Mouse (Mus musculus) liver, embryonic 13.5 days (tissue): Measurements from ENCODE around the gene Shkbp1. TPM values are rescaled to one million over a fixed set of nuclear protein-coding genes. Genes with fewer than 3 reads are reported as not detected.

Experiments
- ATAC-seq: fragments of 200-750 bp; cut with Nextera tagmentation; 2 replicates; pipeline ENCODE4 v1.8.0; 2017; ENCODE audit warnings: low read depth, mild to moderate bottlenecking, moderate number of reproducible peaks, moderate library complexity
- DNase-seq: peaks from one replicate; pipeline ENCODE4 v3.0.0; 2022
- H3K27ac ChIP-seq: fragments of 300-500 bp; sonication (generic); 2 replicates; pipeline ENCODE4 v1.5.1; 2015; ENCODE audit warnings: moderate library complexity, mild to moderate bottlenecking, inconsistent platforms
- H3K27me3 ChIP-seq: fragments of 300-500 bp; sonication (generic); 2 replicates; pipeline ENCODE4 v1.6.1; 2015; ENCODE audit warnings: mild to moderate bottlenecking, inconsistent platforms
- H3K36me3 ChIP-seq: fragments of 300-500 bp; sonication (generic); 2 replicates; pipeline ENCODE4 v1.6.1; 2015; ENCODE audit warnings: mild to moderate bottlenecking, inconsistent platforms
- H3K4me1 ChIP-seq: fragments of 300-500 bp; sonication (generic); replicated peaks from 2 replicates; pipeline ENCODE4 v1.6.1; 2015; ENCODE audit warnings: inconsistent platforms
- H3K4me2 ChIP-seq: fragments of 300-500 bp; sonication (generic); 2 replicates; pipeline ENCODE4 v1.6.1; 2015; ENCODE audit warnings: inconsistent platforms, mild to moderate bottlenecking, moderate library complexity
- H3K4me3 ChIP-seq: fragments of 300-500 bp; sonication (generic); replicated peaks from 2 replicates; pipeline ENCODE4 v1.5.1; 2015; ENCODE audit warnings: mild to moderate bottlenecking, inconsistent platforms
- H3K9ac ChIP-seq: fragments of 300-500 bp; sonication (generic); 2 replicates; pipeline ENCODE4 v1.6.1; 2015; ENCODE audit warnings: mild to moderate bottlenecking, inconsistent platforms
- H3K9me3 ChIP-seq: fragments of 300-500 bp; sonication (generic); replicated peaks from 2 replicates; pipeline ENCODE4 v1.6.1; 2016; ENCODE audit warnings: inconsistent platforms
- WGBS: fragments of 180-500 bp; shearing (Covaris S2); methylation state at CpG from one replicate; pipeline ENCODE4 v1.1.7; 2015; ENCODE audit not compliant: insufficient replicate concordance; 5-methylcytosine and 5-hydroxymethylcytosine counted together
- polyA plus RNA-seq: library from polyadenylated mRNA; unstranded; fragments of >200 nt; fragmentation: Nextera tagmentation; extraction: Ambion mirVana; gene quantifications from 2 replicates; pipeline ENCODE4 v1.2.1, GENCODE M21; 2015

The Shkbp1 gene
- polyA plus RNA-seq, 1 experiment from 2014 or later, result 23.1 TPM

DNA sequence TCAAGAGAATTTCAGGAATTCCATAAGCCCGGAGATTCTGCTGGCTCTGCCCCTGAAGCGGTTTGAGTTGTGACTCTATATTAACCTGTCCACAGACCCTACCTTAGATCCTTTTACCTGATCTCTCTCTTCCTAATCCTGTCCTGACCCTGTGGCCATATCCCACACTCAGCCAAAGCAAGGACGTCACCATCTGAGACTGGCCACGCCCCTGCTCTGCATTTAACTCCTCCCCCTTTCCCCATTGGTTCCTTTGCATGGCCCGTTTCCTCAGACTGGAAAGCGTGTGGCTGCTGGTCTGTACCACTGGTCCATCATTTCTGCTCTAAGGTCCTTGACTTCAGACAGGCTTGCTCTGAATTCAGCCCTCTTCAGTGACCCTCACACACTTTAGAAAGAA, 10.4 kb downstream of the Shkbp1 start:
- H3K27ac ChIP-seq, result no peak overlapping the region
- no peak overlapping the region for H3K4me2 ChIP-seq
- DNase-seq, result no peak
- no peaks in the 10 kb centered on the region for H3K9me3 ChIP-seq
- no peak overlapping the region for H3K9ac ChIP-seq
- H3K4me1 ChIP-seq, result no peaks in the 10 kb centered on the region; the same call in 1 of the 2 replicates
- 33% methylated on average over 6 of the region's 6 CpGs for WGBS
- no peak overlapping the region for H3K4me3 ChIP-seq
- H3K27me3 ChIP-seq, result no peaks in the 10 kb centered on the region; the same call in 1 of the 2 replicates
- peaks cover 24% of the 10 kb centered on the region for H3K36me3 ChIP-seq
- peak; percentile 47; the same call in 1 of the 2 replicates for ATAC-seq

DNA sequence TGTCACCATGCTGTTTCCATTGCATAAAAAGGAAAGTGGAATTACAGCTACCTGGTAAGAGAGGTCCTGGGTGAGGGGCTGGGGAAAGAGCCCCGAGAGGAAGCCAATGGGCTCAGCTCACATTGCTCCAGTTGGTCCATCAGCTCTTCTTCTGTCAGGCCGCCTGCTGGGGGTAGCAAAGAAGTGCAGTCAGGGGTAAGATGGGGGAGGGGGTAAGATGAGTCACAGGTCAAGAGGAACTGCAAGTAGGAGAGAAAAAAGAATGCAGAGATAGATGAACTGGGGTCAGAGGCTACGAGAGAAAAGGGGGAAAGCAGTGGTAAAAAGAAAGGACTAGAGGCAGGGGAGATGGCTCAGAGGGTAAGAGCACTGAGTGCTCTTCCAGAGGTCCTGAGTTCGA, 13.2 kb downstream of the Shkbp1 start:
- H3K27me3 ChIP-seq, result peaks cover 26% of the 10 kb centered on the region
- no peak overlapping the region for H3K9ac ChIP-seq
- no peaks in the 10 kb centered on the region for H3K9me3 ChIP-seq
- ATAC-seq, result no peak
- peaks cover under 1% of the 10 kb centered on the region for H3K4me1 ChIP-seq
- H3K4me2 ChIP-seq, result no peak overlapping the region
- WGBS, result 44% methylated on average over 4 of the region's 4 CpGs
- DNase-seq, result no peak
- H3K27ac ChIP-seq, result no peak overlapping the region
- H3K36me3 ChIP-seq, result peaks cover 14% of the 10 kb centered on the region
- H3K4me3 ChIP-seq, result no peak overlapping the region

DNA sequence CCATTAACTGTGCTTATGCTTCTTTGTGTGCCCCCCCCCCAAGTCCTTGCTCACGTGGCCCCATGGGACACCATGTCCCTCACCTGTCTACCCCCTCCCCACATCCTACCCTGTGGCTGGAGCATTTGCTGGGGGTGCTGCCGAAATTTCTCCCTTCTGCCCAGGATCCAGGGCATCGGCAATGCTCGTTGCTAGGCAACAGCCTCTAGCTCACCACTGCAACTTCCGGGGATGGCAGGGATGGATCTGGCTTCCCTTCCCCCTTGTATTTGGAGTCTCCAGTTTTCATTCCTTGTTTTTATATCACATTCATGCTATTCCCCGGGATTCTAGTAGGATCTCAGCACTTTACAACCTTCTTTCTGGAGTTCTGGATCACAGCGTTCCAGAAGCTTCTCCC, 16.3 kb downstream of the Shkbp1 start:
- no peak overlapping the region for H3K9ac ChIP-seq
- DNase-seq (no peak), ATAC-seq (no peak)
- peaks cover 6% of the 10 kb centered on the region; the same call in 1 of the 2 replicates for H3K36me3 ChIP-seq
- H3K4me2 ChIP-seq, result no peak overlapping the region
- peaks cover 56% of the 10 kb centered on the region for H3K27me3 ChIP-seq
- H3K4me1 ChIP-seq, result peaks cover 23% of the 10 kb centered on the region
- no peaks in the 10 kb centered on the region for H3K9me3 ChIP-seq
- 34% methylated on average over 7 of the region's 7 CpGs for WGBS
- no peak overlapping the region for H3K27ac ChIP-seq
- no peak overlapping the region for H3K4me3 ChIP-seq

DNA sequence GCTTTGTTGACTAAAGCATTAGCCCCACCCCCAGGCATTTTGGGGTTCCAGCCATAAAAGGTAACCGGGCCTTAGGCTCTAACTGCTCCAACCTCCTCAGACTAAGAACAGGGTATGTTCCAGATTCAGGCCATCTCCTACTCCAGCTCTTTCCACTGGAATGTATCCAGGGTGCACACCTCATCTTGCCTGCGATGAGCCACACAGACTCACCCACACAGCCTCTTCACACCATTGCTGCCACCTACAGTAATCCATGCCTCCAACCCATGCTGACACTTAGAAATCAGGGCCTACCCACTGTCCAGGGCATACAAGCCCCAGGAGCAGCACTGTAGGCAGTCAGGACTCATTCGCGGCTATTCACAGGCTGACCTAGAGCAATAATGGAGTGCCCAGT, 16.7 kb downstream of the Shkbp1 start:
- Histone ChIP-seq H3K36me3 (0 out of 2 replicates have a peak, but pooled peaks cover 4% of the 10 kb centered on the region), H3K27me3 (peaks cover 61% of the 10 kb centered on the region), H3K4me2 (no peak overlapping the region), H3K4me1 (peaks cover 27% of the 10 kb centered on the region), H3K9ac (no peak overlapping the region), H3K9me3 (no peaks in the 10 kb centered on the region), H3K4me3 (no peak overlapping the region), H3K27ac (no peak overlapping the region)
- ATAC-seq (no peak), DNase-seq (no peak)
- 76% methylated on average over 4 of the region's 4 CpGs for WGBS

DNA sequence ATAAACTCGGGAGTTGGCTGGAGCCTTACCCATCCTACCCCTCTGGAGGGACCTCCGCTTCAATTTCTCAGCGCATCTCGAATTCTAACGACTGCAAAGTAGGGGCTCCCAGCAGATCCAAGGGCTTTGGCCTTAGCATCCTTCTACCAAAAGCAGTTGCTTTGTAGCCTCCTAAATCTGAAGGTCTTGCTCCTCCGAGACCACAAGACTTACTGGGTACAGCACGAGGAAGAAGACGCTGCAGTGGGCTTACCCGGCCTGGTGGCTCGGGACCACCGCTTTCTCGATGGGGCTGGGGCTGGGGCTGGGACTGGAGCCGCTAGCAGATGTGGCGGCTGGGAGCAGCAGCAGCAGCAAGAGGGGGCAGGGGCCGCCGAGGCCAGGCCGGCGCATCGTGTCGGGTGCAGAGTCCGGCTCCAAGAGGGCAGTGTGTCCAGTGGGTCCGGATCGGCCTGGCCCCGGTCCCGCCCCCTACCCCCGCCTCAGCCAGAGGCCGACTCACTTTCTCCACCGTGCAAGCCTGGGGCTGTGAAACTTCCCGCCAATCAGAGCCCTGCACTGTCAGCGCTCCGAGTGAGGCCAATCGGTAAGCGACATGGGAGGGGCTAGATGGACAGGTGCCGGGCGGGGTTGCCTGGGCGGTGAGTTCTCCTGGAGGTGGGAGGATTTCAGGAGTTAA, 18.5 kb downstream of the Shkbp1 start, which contains the start of gene Ltbp4:
Gene Ltbp4 (minus strand): TSS at position 518 of the 679 bp plus-strand sequence.
- H3K4me3 ChIP-seq, result peak within 1 kb of the TSS; percentile 34
- H3K27ac ChIP-seq, result no peak within 1 kb of the TSS
- no peaks in the 10 kb centered on the region for H3K9me3 ChIP-seq
- peak; percentile 67 for ATAC-seq
- 2% methylated on average over 36 of the region's 36 CpGs for WGBS
- peak within 1 kb of the TSS; percentile 53 for H3K4me2 ChIP-seq
- no peak within 1 kb of the TSS; the same call in 1 of the 2 replicates for H3K9ac ChIP-seq
- H3K27me3 ChIP-seq, result peaks cover 79% of the 10 kb centered on the region
- H3K36me3 ChIP-seq, result 0 out of 2 replicates have a peak, but pooled peaks cover under 1% of the 10 kb centered on the region
- peaks cover 39% of the 10 kb centered on the region for H3K4me1 ChIP-seq
- no peak for DNase-seq

DNA sequence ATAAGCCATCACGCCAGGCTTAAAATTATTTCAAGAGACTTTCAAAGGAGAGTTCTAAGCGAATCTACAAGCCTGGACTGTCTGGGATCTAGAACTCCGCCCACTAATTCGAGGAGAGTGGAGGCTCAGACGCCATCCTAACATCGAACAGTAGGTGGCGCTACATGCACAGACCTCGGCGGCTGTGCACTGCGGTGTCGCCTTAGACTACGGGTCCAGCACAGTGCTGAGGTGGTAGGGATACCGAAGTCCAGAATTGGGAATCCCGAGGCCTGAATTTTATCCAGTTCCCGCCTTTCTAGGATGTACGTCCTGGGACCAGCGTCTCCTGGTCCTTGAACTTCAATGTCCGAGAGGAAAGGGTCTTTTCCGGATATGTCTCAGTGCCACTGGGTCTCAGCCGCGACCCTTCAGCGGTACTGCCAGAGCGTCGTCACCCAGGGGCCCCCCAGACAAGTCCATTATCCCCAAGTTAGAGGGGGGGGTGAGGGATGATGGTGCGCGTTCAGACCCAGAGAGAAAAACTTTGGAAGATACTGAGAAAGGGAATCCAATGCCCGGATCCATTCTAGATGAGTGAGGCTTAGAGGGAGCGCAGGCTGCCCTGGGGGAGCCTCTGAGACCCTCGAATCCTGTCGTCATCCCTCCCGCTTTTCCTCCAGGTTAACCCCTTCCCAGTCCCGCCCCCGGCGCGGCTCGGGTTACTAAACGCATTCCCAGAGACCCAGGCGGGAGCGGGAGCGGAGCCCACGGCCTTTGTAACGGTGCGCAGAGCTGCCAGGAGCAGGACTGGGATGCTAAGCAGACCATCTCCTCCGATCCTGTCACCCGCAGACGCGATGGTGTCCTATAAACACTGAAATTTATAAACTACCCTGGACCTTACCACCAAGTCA, 19.6 kb downstream of the Shkbp1 start:
- Histone ChIP-seq H3K36me3 (no peaks in the 10 kb centered on the region), H3K9ac (no peak overlapping the region), H3K9me3 (no peaks in the 10 kb centered on the region), H3K4me2 (peak overlapping the region; percentile 53), H3K27me3 (peaks cover 90% of the 10 kb centered on the region), H3K4me1 (peaks cover 49% of the 10 kb centered on the region), H3K4me3 (peak overlapping the region; percentile 19), H3K27ac (no peak overlapping the region)
- WGBS, result 2% methylated on average over 47 of the region's 47 CpGs
- ATAC-seq (peak; percentile 66), DNase-seq (peak; percentile 71)

DNA sequence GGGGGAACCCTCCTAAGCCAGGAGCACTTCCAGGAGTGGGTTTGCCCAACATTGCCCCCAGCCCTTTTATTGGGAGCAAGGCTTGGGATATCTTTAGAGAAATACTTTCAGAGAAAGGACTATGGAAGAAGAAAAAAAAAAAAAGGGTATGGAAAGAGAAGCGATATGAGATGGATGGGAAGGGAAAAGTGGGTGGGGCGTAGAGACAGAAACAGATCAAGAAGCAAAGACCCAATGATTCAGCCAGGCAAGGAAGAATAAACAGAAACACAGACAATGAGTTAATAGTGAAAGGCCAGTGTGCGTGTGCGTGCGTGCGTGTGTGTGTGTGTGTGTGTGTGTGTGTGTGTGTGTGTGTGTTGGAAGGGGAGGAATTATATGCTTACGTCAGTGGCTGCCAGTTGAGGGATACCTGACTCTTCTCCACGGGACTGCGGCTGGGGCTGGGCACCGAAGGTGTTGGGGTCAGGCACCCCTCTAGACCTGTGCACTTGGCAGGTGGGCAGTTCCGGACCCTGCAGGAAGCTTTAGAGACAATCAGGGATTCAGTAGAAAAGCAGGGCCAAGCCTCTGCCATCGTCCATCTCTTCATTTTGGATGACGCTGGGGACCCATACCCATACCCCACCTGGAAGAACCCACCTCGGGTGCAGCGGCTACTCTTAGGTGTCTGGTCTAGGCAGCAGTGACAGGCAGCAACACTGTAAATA, 20.7 kb downstream of the Shkbp1 start:
- no peak for DNase-seq
- peaks cover 100% of the 10 kb centered on the region for H3K27me3 ChIP-seq
- peaks cover 60% of the 10 kb centered on the region for H3K4me1 ChIP-seq
- H3K36me3 ChIP-seq, result no peaks in the 10 kb centered on the region
- no peak overlapping the region for H3K27ac ChIP-seq
- no peak overlapping the region for H3K9ac ChIP-seq
- no peak for ATAC-seq
- 51% methylated on average over 15 of the region's 15 CpGs for WGBS
- no peak overlapping the region for H3K4me3 ChIP-seq
- no peaks in the 10 kb centered on the region for H3K9me3 ChIP-seq
- H3K4me2 ChIP-seq, result no peak overlapping the region

DNA sequence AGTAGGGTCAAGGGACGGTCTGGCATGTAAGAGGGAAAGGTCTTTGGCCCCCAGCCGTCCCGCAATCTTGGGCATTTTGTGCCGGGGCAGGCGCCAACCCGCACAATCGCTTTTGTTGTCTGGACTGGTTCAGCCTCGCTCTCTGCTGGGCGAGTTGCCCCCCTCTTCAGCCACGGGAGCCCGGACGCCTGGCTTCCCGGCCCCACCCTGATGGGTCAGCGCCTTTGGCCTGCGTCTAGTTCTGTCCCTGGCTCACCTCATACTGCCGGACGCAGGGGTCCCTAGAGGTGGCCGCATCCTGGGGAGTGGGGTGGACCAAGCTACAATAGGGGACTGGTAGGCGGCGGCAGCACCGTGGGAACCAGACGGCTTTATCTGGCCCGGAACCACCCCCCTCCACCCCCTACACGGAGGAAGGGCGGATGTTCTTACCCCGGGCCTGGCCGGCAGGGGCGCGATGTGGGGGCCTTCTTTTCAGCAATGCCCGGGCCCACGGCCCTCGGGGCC, 21.4 kb downstream of the Shkbp1 start:
- Histone ChIP-seq H3K36me3 (no peaks in the 10 kb centered on the region), H3K4me2 (peak overlapping the region; percentile 14; the same call in 1 of the 2 replicates), H3K27me3 (peaks cover 100% of the 10 kb centered on the region), H3K27ac (no peak overlapping the region), H3K9ac (no peak overlapping the region), H3K4me1 (peaks cover 67% of the 10 kb centered on the region), H3K4me3 (no peak overlapping the region), H3K9me3 (no peaks in the 10 kb centered on the region)
- ATAC-seq (no peak), DNase-seq (no peak)
- 4% methylated on average over 32 of the region's 32 CpGs for WGBS

DNA sequence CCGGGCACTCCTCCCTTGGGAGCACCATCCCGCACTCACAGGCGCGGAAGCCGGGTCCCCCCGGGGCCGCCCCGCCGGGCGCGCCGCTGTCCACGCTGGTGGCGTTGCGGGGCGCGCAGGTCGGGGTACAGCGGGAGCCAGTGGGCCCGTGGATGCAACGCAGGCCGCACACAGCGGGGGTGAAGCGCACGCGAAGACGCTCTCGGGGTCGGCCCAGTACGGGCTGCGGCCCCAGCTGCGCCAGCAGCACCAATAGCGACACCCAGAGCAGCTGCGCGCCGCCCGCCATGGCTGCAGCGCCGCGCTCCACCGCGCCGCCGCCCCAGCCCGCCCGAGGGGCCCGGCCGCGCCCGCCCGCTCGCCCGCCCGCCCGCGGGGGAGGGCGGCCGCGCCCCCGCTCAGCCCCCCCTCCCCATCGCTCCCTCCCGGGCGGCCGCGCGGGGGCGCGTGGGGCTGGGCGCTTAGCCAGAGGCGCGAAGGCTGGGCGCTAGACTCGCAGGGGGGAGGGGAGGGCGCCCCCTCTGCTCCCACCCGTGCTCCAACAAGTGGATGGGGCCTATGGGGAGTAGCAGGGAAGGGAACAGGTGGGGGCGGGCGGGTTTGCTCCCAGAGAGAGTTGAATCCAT, 22.4 kb downstream of the Shkbp1 start:
- no peak for ATAC-seq
- H3K36me3 ChIP-seq, result no peaks in the 10 kb centered on the region
- H3K4me2 ChIP-seq, result peak overlapping the region; percentile 73
- no peaks in the 10 kb centered on the region for H3K9me3 ChIP-seq
- no peak overlapping the region for H3K27ac ChIP-seq
- DNase-seq, result no peak
- peaks cover 75% of the 10 kb centered on the region for H3K4me1 ChIP-seq
- H3K9ac ChIP-seq, result peak overlapping the region; percentile 22; the same call in 1 of the 2 replicates
- WGBS, result under 1% methylated on average over 57 of the region's 77 CpGs
- peak overlapping the region; percentile 45 for H3K4me3 ChIP-seq
- H3K27me3 ChIP-seq, result peaks cover 100% of the 10 kb centered on the region

DNA sequence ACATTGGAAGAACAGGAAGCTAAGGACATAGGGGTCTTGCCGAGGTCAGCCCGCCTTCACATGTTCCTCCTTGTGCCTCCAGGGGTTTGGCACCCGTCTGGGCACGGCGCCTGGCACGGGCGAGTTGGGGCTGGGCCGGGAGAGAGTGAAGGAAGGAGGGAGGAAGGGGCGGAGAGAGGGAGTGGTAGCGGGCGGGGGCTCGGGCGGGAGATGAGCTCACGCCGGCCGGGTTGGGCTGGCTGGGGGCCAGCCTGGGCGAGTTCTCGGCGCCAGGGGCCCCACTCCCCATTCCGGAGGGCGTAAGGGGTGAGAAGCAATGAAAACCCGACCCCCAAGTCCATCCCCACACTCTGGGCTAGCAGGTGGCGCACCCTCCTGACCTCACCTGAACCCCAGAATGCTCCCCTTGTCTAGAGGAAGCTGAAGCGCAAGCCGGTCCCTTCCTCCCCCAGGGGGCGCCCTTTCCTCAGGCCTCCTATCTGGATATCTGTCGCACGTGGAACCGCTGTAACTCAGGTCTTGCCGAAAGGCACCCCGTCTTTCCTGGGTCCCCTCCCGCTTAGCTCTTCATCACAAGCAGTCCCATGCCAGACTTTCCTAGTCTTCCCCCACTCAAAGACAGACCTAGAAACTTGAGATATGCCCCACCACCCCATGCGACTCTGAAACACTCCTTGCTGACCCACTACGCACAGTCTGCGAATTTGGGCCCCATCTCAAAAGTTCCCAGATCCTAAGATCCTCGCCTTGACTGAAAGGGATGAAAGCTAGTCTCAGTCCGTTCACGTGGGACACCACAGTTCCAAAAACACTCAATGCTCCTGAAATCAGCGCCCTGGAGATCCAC, 23.2 kb downstream of the Shkbp1 start:
- H3K27ac ChIP-seq, result no peak overlapping the region
- no peaks in the 10 kb centered on the region for H3K9me3 ChIP-seq
- H3K36me3 ChIP-seq, result no peaks in the 10 kb centered on the region
- ATAC-seq (no peak), DNase-seq (peak; percentile 71)
- H3K4me1 ChIP-seq, result peaks cover 74% of the 10 kb centered on the region
- H3K4me2 ChIP-seq, result peak overlapping the region; percentile 73
- no peak overlapping the region; the same call in 1 of the 2 replicates for H3K9ac ChIP-seq
- peaks cover 100% of the 10 kb centered on the region for H3K27me3 ChIP-seq
- peak overlapping the region; percentile 45 for H3K4me3 ChIP-seq
- 1% methylated on average over 39 of the region's 39 CpGs for WGBS
